Mouse (Mus musculus) lung, adult 2 months (tissue): ENCODE measurements around the gene Hpca. TPM values are rescaled to one million over a fixed set of nuclear protein-coding genes. Genes with fewer than 3 reads are reported as not detected.
A peak's percentile ranks its signal among the peaks of the same experiment; 100 is the strongest.

Experiments used
- DNase-seq: peaks from one replicate; pipeline ENCODE4 v3.0.0; 2022
- H3K4me1 ChIP-seq: fragments of 200-500 bp; 2 replicates; pipeline ENCODE4 v1.6.1; 2011; ENCODE audit warnings: low read length; ENCODE audit not compliant: control insufficient read depth, insufficient read depth
- H3K4me3 ChIP-seq: fragments of 200-500 bp; replicated peaks from 2 replicates; pipeline ENCODE3; 2011; ENCODE audit warnings: low read depth, mild to moderate bottlenecking, control low read depth, low read length; ENCODE audit errors: extremely low read depth
- CTCF ChIP-seq: fragments of 200-500 bp; IDR thresholded peaks from 2 replicates; pipeline ENCODE4 v1.5.1; 2011; ENCODE audit warnings: mild to moderate bottlenecking, low read length, control low read depth; ENCODE audit not compliant: insufficient read depth
- POLR2A ChIP-seq: fragments of 200-500 bp; IDR thresholded peaks from 2 replicates; pipeline ENCODE4 v1.6.1; 2011; ENCODE audit warnings: low read depth, mild to moderate bottlenecking, control low read depth, low read length, borderline replicate concordance; ENCODE audit errors: extremely low read depth
- WGBS: fragments of 180-500 bp; shearing (Covaris S2); methylation state at CpG from one replicate; pipeline ENCODE4 v1.1.7; 2018; 5-methylcytosine and 5-hydroxymethylcytosine counted together
- polyA plus RNA-seq: library from polyadenylated mRNA; depleted of rRNA; stranded (reverse); fragments of >200 nt; gene quantifications from 2 replicates; pipeline ENCODE4 v1.2.3, GENCODE M21; 2012

The Hpca gene
- polyA plus RNA-seq, 1 experiment, result not detected

DNA sequence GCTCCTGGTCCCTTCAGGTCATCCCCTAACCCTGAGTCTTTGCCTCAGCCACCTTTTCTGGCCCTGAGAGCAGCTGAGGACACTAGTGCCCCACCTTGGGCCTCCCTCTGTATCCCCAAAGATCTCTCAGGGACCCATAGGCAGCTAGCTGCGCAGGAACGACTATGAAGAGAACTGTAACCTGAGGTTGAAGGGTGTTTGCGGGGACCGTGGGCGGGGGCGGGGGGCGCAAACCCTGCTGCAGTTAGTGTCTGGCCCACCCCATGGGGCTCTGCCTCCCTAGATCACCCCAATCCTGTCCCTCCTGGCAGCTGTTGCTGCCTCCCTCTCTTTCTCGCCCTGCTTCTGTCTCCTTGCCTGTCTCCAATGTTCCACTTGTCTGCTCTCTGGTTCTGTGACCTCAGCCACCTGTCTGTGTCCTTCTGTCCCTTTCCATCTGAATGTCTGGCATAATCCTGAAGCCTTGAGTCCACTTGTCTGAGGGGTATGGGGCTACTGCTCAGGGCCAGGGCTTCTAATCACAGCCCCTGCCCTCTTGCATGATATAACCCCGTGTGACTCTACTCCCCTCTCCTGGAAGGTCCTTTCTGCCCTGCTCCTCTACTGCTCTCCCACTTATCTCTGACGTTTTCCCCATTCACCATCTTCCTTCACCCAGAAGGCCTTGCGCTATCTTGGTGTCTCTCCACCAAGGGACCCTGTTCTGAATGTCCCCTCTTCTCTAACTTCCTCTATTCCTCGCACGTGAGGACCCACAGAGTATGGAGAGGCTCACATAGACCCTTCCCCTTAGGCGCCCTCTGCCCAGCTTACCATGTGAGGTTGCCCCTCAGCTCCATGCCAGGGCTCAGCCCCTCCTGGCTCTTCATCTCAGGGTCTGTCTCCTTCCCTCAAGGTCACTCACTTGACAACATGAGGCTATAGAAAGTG, 15.8 kb upstream of the Hpca start:
- 61% methylated on average over 14 of the region's 14 CpGs for WGBS
- no peak for DNase-seq
- TF ChIP-seq CTCF (no peak), POLR2A (no peak)
- H3K4me1 ChIP-seq, result no peaks in the 10 kb centered on the region; the same call in 1 of the 2 replicates
- H3K4me3 ChIP-seq, result no peak overlapping the region

- WGBS, result 2% methylated on average over 72 of the region's 80 CpGs
- no peak for TF ChIP-seq POLR2A
- no peak for TF ChIP-seq CTCF
- DNase-seq, result no peak
- Histone ChIP-seq H3K4me3 (no peak within 1 kb of the TSS), H3K4me1 (no peaks in the 10 kb centered on the region; the same call in 1 of the 2 replicates)
Observed at GRCm38 (mm10) chr4:129136579-129137391, 14.9 kb upstream of the Hpca start, which contains the start of gene Fndc5. Gene Fndc5 (plus strand): TSS chr4:129136999.

DNA sequence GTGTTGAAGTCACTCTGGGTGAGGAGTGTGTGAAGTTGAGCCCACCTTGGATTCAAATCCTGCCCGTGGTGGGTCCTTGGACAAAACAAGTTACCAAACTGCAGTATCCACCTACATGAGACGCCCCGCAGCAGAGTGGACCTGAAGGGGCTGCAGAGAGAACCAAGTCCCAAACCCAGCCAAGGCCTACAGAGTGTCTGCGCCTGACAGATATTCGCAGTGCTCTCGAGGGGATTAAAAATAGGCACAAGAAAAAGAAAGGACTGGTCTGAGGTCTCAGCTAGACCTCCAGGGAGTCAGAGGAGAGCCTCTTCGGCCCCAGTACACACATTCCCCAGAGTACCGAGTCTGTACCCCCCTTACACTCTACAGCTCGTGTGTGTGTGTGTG, 14.3 kb upstream of the Hpca start:
- no peaks in the 10 kb centered on the region; the same call in 1 of the 2 replicates for H3K4me1 ChIP-seq
- H3K4me3 ChIP-seq, result no peak overlapping the region
- TF ChIP-seq POLR2A, result no peak
- no peak for TF ChIP-seq CTCF
- 39% methylated on average over 9 of the region's 9 CpGs for WGBS
- no peak for DNase-seq

DNA sequence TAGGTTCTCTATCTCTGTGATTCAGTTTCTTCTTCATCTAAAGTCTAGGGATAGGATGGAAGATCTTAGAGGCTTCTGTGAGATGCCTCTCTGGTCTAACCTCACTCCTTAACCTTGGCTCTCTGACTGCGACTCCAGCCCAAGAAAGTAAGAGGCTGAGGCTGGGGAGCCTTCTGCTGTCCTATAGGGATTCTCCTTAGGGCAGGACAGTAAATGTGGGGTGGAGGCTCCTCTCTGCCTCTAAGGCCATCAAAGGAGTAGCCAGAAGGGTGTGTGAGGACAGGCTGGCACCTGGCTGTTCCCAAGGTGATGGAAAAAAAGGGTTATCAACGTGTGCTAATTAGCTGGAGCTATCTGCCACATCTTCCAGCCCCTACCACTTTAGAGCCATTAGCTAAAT, 13.8 kb upstream of the Hpca start:
- Histone ChIP-seq H3K4me3 (no peak overlapping the region), H3K4me1 (no peaks in the 10 kb centered on the region; the same call in 1 of the 2 replicates)
- no peak for TF ChIP-seq POLR2A
- TF ChIP-seq CTCF, result no peak
- WGBS, result 64% methylated on average over 2 of the region's 2 CpGs
- DNase-seq, result no peak

DNA sequence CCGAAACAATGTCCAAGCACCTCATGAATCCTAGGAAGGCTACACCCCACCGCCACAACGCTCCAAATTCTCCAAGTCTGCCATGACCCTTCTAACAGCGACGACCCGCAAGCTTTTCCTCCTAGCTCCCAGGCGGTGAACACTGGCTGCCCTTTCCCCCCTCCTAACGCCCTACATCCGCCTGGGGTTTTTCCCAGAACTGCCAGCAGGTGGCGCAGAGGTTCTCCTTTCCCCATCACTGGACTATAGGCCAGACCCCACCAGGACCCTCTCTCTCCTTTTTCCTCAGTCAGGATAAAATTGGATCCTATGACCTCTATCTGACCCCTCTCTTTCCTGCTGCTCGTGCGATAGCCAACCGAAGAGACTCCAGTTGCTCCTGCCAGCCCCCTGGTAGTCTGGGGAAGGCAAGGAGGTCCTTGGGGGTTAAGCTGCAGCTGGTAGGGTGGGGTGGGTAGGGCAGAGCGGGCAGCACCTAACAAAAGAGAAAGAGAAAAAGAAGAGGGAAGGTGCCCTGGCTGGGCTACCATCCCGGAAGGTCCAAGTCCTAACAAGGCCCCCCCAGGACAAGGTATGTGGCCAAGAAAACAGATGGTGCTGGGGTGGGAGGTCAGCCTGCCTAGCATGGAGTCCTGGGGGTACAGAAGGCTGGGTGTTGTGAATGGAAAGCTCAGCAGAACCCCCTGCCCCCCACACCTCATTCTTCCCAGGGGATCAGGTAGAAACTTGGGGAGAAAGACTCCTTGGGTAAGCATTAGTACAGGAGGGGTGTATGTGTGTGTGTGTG, 13.2 kb upstream of the Hpca start:
- 6% methylated on average over 15 of the region's 15 CpGs for WGBS
- Histone ChIP-seq H3K4me3 (no peak overlapping the region), H3K4me1 (peaks cover 2% of the 10 kb centered on the region; the same call in 1 of the 2 replicates)
- no peak for TF ChIP-seq POLR2A
- TF ChIP-seq CTCF, result peak; percentile 80
- DNase-seq, result peak; percentile 77

- DNase-seq, result no peak
- Histone ChIP-seq H3K4me3 (no peak overlapping the region), H3K4me1 (0 out of 2 replicates have a peak, but pooled peaks cover 2% of the 10 kb centered on the region)
- TF ChIP-seq CTCF (no peak), POLR2A (no peak)
- 9% methylated on average over 17 of the region's 17 CpGs for WGBS
Observed at GRCm38 (mm10) chr4:129130755-129131303, 9.0 kb upstream of the Hpca start.

GRCm38 (mm10) chr4:129130149-129130548, 8.3 kb upstream of the Hpca start:
- Histone ChIP-seq H3K4me1 (0 out of 2 replicates have a peak, but pooled peaks cover 2% of the 10 kb centered on the region), H3K4me3 (no peak overlapping the region)
- DNase-seq, result peak; percentile 45
- TF ChIP-seq CTCF, result peak; percentile 56
- TF ChIP-seq POLR2A, result no peak
- WGBS, result 6% methylated on average over 8 of the region's 8 CpGs

- WGBS, result 34% methylated on average over 9 of the region's 9 CpGs
- H3K4me3 ChIP-seq, result no peak overlapping the region
- 0 out of 2 replicates have a peak, but pooled peaks cover 2% of the 10 kb centered on the region for H3K4me1 ChIP-seq
- TF ChIP-seq POLR2A, result no peak
- no peak for DNase-seq
Observed at GRCm38 (mm10) chr4:129129387-129129786, 7.6 kb upstream of the Hpca start.

DNA sequence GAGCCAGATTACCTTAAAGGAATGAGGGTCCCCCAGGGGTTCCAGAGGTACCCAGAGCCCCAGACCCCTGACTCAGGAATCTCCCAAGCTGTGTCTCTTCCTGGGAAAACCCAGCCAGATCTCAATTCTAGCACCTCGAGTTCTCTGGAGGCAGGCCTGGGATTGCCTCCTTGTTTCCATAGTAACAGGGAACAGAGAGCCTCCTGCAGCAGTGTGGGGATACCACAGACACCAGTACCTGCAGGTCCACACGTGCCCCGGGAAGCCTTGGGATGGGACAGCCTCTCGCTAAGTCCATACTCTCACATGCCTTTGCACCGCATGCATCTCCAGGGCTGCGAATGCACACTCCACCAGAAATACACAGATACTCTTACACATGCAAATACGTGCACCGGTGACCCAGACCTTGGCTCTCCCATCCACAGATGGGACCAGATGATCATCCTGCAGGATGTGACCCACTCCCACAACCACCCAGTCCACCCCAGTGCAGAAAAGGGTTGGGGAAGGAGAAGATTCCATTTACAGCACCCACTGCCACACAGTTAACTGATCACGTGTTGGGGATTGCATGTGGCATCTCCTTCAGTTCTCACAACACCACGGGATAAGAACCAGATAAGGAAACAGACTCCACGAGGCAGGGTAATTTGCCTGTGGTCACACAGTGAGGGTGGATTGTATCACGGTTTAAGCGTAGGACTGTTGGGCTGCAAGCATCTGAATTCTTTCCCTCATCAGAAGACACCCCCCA, 6.9 kb upstream of the Hpca start:
- Histone ChIP-seq H3K4me1 (0 out of 2 replicates have a peak, but pooled peaks cover 2% of the 10 kb centered on the region), H3K4me3 (no peak overlapping the region)
- 53% methylated on average over 13 of the region's 13 CpGs for WGBS
- TF ChIP-seq CTCF (no peak), POLR2A (no peak)
- no peak for DNase-seq
